Mouse (Mus musculus) urinary bladder, postnatal 0 days (tissue): Measurements from ENCODE around the gene Ppp6c. TPM values are rescaled to one million over a fixed set of nuclear protein-coding genes. Genes with fewer than 3 reads are reported as not detected.

Experiments
- polyA plus RNA-seq: library from polyadenylated mRNA; unstranded; fragments of >200 nt; fragmentation: Nextera tagmentation; extraction: Ambion mirVana; gene quantifications from 2 replicates; pipeline ENCODE4 v1.2.1, GENCODE M21; 2015

Ppp6c gene
- polyA plus RNA-seq = 67.6 and 79.7 TPM in 2 replicates

DNA sequence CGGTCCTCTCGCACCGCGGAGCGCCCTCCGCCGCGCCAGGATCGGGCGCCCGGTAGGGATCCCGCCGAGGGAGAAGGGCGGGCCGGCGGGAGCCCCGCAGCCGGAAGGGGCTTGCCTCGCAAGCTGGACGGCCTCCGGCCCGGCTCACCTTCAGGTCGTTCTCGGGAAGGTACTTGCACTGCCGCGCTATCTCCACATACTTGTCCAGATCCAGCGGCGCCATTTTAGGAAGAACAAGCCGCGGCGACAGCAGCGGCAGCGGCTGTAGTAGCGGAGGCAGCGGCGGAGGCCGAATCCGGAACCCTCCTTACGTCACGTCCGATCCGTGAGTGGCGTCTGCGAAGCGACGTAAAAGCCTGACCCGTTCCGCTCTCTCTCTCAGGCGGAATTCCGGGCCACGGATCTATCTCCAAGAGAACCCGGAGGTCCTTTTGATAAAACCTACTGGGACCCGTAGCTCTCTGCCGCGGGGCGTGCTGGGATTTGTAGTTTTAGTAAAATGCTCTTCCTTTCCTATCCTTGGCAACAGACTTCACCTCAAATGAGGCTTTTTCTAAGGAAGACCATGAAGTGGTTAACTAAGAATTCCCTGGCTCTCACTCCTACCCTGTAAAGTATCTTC is at the start of gene Ppp6c:
Gene Ppp6c, minus strand, starts transcription at position 433 of the 622 bp plus-strand sequence.

DNA sequence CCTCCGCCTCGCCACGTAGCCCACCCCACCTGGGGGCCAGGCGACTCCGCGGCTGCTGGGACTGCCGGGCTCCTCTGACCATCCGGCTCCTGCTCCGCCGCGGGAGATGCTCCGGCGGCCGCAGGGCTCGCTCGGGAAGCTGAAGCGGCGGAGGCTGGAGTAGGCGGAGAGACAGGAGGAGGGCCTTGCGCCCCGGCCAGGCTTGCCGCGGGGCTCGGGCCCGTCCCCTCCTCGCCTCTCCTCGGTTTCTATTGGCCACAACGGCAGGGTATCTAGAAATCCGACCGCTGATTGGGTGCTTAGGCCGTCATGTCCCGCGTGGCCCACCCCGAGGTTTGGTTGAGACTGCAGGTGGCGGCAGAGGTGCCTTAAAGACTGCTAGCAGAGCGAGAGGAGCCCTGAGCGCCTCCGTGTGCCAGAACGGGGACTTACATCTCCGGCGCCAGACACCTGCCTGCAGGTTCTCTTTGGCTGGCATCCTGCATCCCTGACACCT is 35.6 kb downstream of the Ppp6c start, which contains the start of gene Scai:
Gene Scai, minus strand, starts transcription at position 174 of the 496 bp plus-strand sequence.

Other genes with a start within 250 kb of the Ppp6c start
- gene Wdr38, start 229.0 kb downstream of the Ppp6c start, polyA plus RNA-seq = 0.79 and 1.1 TPM in 2 replicates
- 109 and 113 TPM in 2 replicates for gene Arpc5l, start 221.1 kb downstream of the Ppp6c start, polyA plus RNA-seq
- gene Rpl35, start 220.8 kb downstream of the Ppp6c start, polyA plus RNA-seq = 696 and 793 TPM in 2 replicates
- gene Golga1, start 160.9 kb downstream of the Ppp6c start, polyA plus RNA-seq = 14.6 and 15.0 TPM in 2 replicates
- 5.0 and 5.1 TPM in 2 replicates for gene Scai, start 35.7 kb downstream of the Ppp6c start, polyA plus RNA-seq